Mouse (Mus musculus): Measurements from ENCODE around the gene Timm44. TPM values are rescaled to one million over a fixed set of nuclear protein-coding genes. Genes with fewer than 3 reads are reported as not detected.
A peak's percentile ranks its signal among the peaks of the same experiment; 100 is the strongest.

Gene Timm44
- polyA plus RNA-seq, 1 experiment from 2014 or later, result 74.6 TPM

DNA sequence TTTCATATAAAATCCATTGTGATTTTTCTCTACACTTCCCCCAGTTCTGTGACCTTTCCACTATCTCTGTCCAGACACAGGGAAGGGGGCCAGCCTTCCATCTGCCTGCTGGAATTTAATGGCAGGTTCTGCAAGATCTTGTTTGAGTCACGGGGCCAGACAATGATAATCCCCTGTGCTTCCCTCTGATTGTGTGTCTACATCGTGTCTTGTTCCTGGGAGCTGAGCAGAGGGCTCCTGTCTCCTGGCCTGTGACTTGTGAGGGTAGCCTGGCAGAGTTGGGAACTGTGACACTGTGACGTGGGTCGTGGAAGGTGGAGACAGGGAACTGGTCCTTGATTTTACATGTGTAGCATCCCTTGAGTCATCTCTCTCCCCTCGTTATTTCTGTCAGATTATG, 45.9 kb downstream of the Timm44 start:
- H3K4me3 ChIP-seq (ENCODE audit: low read length), result no peak overlapping the region
- no peaks in the 10 kb centered on the region for H3K9me3 ChIP-seq (ENCODE audit: control insufficient read depth, low read length)
- no peak overlapping the region for H3K9ac ChIP-seq (ENCODE audit: low read depth, low read length)
- H3K27ac ChIP-seq (ENCODE audit: low read length), result no peak overlapping the region
- H3K27me3 ChIP-seq (replicated peaks; ENCODE audit: control insufficient read depth, insufficient read depth, low read length), result no peaks in the 10 kb centered on the region
- peaks cover 16% of the 10 kb centered on the region; the same call in 1 of the 2 replicates for H3K4me1 ChIP-seq (ENCODE audit: control insufficient read depth, insufficient read depth, low read length)
- WGBS, result 73% methylated on average over 5 of the region's 5 CpGs
- H3K36me3 ChIP-seq (ENCODE audit: control insufficient read depth, insufficient read depth, low read length), result no peaks in the 10 kb centered on the region
- no peak for ATAC-seq
- H3K4me2 ChIP-seq (ENCODE audit: low read depth, low read length), result no peak overlapping the region

DNA sequence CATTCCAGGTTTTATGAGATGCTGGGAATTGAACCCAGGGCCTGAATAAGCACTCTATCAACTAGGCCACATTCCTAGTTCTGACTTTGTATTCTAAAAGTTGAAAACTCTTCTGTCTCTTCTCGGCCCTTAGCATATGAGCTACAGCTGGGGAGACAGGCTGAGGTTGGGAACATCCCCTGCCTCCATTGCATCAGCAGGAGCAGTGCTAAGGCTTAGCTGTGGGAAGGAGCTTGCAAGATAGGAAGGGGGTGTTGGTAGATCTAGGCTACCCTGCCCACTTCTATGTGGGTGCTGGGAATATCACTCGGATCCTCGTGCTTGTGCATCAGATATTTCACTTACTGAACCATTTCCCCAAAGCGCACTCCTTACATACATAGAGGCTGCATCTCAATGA, 47.8 kb downstream of the Timm44 start:
- 90% methylated on average over 4 of the region's 4 CpGs for WGBS
- no peak overlapping the region for H3K27ac ChIP-seq (ENCODE audit: low read length)
- ATAC-seq, result no peak

DNA sequence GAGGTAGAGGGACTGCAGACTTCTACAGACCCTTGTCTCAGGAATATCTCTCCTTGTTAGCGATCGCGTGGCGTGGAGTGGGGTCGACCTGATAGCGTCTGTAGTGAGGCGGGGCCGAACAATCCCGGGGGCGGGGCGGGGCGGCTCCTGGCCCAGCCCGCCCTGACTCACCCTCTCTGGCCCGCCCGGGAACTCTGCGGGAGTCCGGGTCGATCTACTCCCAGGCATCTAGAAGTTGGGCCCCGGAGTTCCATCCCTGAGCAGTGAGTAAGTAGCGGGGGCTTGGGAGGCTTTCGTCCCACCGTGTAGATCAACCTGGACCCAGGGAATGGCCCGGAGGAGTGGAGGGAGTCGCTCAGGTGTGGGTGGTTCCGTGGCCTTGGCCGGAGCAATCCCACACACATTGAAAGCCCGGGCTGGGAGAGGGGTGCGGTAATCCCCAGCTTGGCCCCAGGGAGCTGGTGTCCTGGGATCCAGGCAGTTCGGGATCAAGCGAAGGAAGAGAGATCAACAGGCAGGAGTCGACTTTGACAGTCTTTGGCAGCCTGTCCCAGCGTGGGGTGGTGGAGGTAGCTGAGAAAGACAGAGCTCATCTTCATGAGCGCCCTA, 48.9 kb downstream of the Timm44 start, which contains the start of gene Lrrc8e:
Gene Lrrc8e (plus strand): TSS at position 89 of the 609 bp plus-strand sequence.
- 6% methylated on average over 33 of the region's 33 CpGs for WGBS
- peak; percentile 79 for ATAC-seq
- peak within 1 kb of the TSS; percentile 59 for H3K9ac ChIP-seq (ENCODE audit: low read depth, low read length)

More for the DNA sequence above, 47.8 kb downstream of the Timm44 start:
- no peak overlapping the region for H3K4me2 ChIP-seq (ENCODE audit: low read depth, low read length)
- H3K9ac ChIP-seq (ENCODE audit: low read depth, low read length), result no peak overlapping the region
- H3K4me1 ChIP-seq (ENCODE audit: control insufficient read depth, insufficient read depth, low read length), result peaks cover 16% of the 10 kb centered on the region; the same call in 1 of the 2 replicates
- H3K27me3 ChIP-seq (replicated peaks; ENCODE audit: control insufficient read depth, insufficient read depth, low read length), result no peaks in the 10 kb centered on the region
- H3K9me3 ChIP-seq (ENCODE audit: control insufficient read depth, low read length), result no peaks in the 10 kb centered on the region
- H3K4me3 ChIP-seq (ENCODE audit: low read length), result no peak overlapping the region
- H3K36me3 ChIP-seq (ENCODE audit: control insufficient read depth, insufficient read depth, low read length), result no peaks in the 10 kb centered on the region

DNA sequence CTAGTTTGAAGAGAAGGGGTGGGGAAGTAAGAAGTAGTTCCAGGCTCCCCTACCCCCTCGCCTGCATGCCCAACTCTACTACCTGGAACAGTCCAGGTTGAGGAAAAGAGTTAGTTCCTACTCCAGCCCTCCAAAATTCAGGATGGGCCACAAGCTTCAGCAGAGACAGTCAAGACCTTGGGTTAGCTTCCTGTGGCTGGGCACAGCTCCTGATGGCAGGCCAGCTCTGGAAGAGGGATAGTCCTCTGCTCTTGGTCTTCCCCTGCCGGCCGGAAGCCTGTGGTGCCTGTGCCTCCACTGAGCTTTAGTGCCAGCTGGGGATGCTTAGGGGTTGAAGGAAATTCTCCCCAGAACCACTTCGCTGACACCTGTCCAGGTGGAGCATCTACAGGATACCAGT, 49.4 kb downstream of the Timm44 start:
- no peaks in the 10 kb centered on the region for H3K27me3 ChIP-seq (replicated peaks; ENCODE audit: control insufficient read depth, insufficient read depth, low read length)
- 30% methylated on average over 4 of the region's 4 CpGs for WGBS
- peak overlapping the region; percentile 59; the same call in 1 of the 2 replicates for H3K9ac ChIP-seq (ENCODE audit: low read depth, low read length)
- no peaks in the 10 kb centered on the region for H3K36me3 ChIP-seq (ENCODE audit: control insufficient read depth, insufficient read depth, low read length)
- H3K27ac ChIP-seq (ENCODE audit: low read length), result no peak overlapping the region
- no peaks in the 10 kb centered on the region for H3K9me3 ChIP-seq (ENCODE audit: control insufficient read depth, low read length)
- peaks cover 16% of the 10 kb centered on the region; the same call in 1 of the 2 replicates for H3K4me1 ChIP-seq (ENCODE audit: control insufficient read depth, insufficient read depth, low read length)
- ATAC-seq, result peak; percentile 29
- peak overlapping the region; percentile 48 for H3K4me3 ChIP-seq (ENCODE audit: low read length)
- H3K4me2 ChIP-seq (ENCODE audit: low read depth, low read length), result peak overlapping the region; percentile 63

More for the DNA sequence above, 48.9 kb downstream of the Timm44 start, which contains the start of gene Lrrc8e:
- Histone ChIP-seq H3K27me3 (replicated peaks; ENCODE audit: control insufficient read depth, insufficient read depth, low read length) (no peaks in the 10 kb centered on the region), H3K9me3 (ENCODE audit: control insufficient read depth, low read length) (no peaks in the 10 kb centered on the region), H3K27ac (ENCODE audit: low read length) (no peak within 1 kb of the TSS), H3K4me1 (ENCODE audit: control insufficient read depth, insufficient read depth, low read length) (peaks cover 16% of the 10 kb centered on the region; the same call in 1 of the 2 replicates), H3K4me3 (ENCODE audit: low read length) (peak within 1 kb of the TSS; percentile 48), H3K36me3 (ENCODE audit: control insufficient read depth, insufficient read depth, low read length) (no peaks in the 10 kb centered on the region), H3K4me2 (ENCODE audit: low read depth, low read length) (peak within 1 kb of the TSS; percentile 63)

DNA sequence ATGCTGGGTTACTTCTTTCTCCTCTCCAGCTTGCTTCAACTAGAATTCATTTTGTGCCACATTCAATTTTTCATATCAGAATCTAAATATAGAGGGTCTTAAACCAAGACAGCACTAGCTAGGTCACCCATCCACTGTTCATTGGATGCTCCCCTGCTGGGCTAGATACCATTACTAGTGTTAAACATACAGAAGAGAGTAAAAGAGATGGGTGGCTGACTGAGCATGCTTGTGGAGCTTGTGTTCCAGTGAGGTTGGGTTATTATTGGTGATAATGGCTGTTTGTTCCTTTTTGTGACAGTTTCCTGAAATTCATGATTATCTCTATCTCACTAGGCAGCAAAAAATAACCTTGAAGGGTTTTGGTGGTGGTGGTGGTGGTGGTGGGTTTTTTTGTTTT, 53.7 kb downstream of the Timm44 start:
- Histone ChIP-seq H3K4me3 (ENCODE audit: low read length) (no peak overlapping the region), H3K4me2 (ENCODE audit: low read depth, low read length) (no peak overlapping the region), H3K9me3 (ENCODE audit: control insufficient read depth, low read length) (no peaks in the 10 kb centered on the region; the same call in 1 of the 2 replicates), H3K27ac (ENCODE audit: low read length) (no peak overlapping the region), H3K4me1 (ENCODE audit: control insufficient read depth, insufficient read depth, low read length) (peaks cover 10% of the 10 kb centered on the region; the same call in 1 of the 2 replicates), H3K36me3 (ENCODE audit: control insufficient read depth, insufficient read depth, low read length) (no peaks in the 10 kb centered on the region), H3K27me3 (replicated peaks; ENCODE audit: control insufficient read depth, insufficient read depth, low read length) (0 out of 2 replicates have a peak, but pooled peaks cover 6% of the 10 kb centered on the region), H3K9ac (ENCODE audit: low read depth, low read length) (no peak overlapping the region)
- no peak for ATAC-seq

DNA sequence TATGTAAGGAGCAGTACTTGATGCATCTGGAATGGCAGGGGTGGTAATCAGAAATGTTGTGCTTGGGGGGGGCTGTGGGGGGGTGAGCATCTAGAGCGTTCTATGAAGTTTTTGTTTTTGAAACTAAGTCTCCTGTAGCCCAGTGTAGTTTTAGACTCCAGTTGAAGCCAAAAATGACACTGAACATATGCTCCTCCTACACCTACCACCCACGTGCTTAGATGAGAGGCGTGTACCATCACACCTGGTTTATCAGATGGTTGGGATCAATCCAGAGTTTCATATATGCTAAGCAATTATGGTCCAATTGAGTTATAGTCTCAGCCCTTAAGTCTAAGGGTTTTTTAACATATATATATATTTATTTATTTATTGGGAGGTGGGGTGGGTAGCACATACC, 56.1 kb downstream of the Timm44 start:
- H3K4me2 ChIP-seq (ENCODE audit: low read depth, low read length), result no peak overlapping the region
- H3K27ac ChIP-seq (ENCODE audit: low read length), result no peak overlapping the region
- peaks cover 11% of the 10 kb centered on the region; the same call in 1 of the 2 replicates for H3K27me3 ChIP-seq (replicated peaks; ENCODE audit: control insufficient read depth, insufficient read depth, low read length)
- H3K4me3 ChIP-seq (ENCODE audit: low read length), result no peak overlapping the region
- H3K9ac ChIP-seq (ENCODE audit: low read depth, low read length), result no peak overlapping the region
- no peaks in the 10 kb centered on the region; the same call in 1 of the 2 replicates for H3K9me3 ChIP-seq (ENCODE audit: control insufficient read depth, low read length)
- WGBS, result 88% methylated on average over 3 of the region's 3 CpGs
- H3K4me1 ChIP-seq (ENCODE audit: control insufficient read depth, insufficient read depth, low read length), result peaks cover 19% of the 10 kb centered on the region
- ATAC-seq, result no peak
- no peaks in the 10 kb centered on the region for H3K36me3 ChIP-seq (ENCODE audit: control insufficient read depth, insufficient read depth, low read length)

DNA sequence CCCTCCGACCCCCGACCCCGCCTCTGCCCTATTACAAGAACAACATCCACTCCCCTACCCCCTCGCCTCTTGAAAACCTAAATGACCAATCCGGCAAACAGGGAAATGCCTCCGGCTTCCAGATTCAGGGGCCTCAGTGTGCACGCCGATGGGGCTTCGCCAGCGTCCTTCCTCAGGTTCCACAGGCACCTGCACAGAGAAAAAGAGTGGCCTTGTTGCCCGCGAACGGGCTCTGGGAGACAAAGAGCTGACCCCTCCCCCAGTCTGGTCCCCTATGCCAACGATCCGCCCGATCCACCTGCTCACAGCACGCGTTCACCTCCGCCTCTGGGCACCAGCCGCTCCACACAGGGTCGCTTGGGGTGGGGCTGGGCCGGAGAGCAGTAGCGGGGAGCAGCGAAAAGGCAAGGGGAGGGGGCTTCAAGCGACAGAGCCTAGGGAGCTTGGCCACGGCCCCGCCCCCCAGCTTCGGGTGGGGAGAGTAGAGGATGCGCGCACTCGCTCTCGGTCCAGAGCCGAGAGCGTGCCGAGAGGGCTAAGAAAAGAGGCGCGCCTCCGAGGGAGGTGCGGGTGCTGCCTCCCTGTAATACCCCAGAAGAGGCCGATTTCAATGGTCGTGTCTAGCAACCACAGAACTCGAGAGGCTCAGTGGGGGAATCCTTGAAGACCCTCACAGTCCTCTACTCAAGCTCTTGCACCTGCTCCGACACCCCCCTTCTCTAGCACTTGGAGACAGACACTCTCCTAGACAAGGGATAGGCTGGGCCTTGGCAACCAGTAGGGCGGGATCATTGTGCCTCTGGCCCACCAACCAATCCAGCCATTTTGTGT, 58.7 kb downstream of the Timm44 start, which contains the start of gene Prr36:
Gene Prr36 (minus strand): TSS at position 669 of the 831 bp plus-strand sequence.
- under 1% methylated on average over 44 of the region's 44 CpGs for WGBS
- peak within 1 kb of the TSS; percentile 96 for H3K4me2 ChIP-seq (ENCODE audit: low read depth, low read length)
- H3K9ac ChIP-seq (ENCODE audit: low read depth, low read length), result peak within 1 kb of the TSS; percentile 71
- H3K27ac ChIP-seq (ENCODE audit: low read length), result no peak within 1 kb of the TSS
- peaks cover 36% of the 10 kb centered on the region for H3K4me1 ChIP-seq (ENCODE audit: control insufficient read depth, insufficient read depth, low read length)
- H3K27me3 ChIP-seq (replicated peaks; ENCODE audit: control insufficient read depth, insufficient read depth, low read length), result peaks cover 11% of the 10 kb centered on the region; the same call in 1 of the 2 replicates
- H3K4me3 ChIP-seq (ENCODE audit: low read length), result peak within 1 kb of the TSS; percentile 57
- H3K9me3 ChIP-seq (ENCODE audit: control insufficient read depth, low read length), result no peaks in the 10 kb centered on the region; the same call in 1 of the 2 replicates
- no peak; the same call in 1 of the 2 replicates for ATAC-seq
- no peaks in the 10 kb centered on the region for H3K36me3 ChIP-seq (ENCODE audit: control insufficient read depth, insufficient read depth, low read length)

DNA sequence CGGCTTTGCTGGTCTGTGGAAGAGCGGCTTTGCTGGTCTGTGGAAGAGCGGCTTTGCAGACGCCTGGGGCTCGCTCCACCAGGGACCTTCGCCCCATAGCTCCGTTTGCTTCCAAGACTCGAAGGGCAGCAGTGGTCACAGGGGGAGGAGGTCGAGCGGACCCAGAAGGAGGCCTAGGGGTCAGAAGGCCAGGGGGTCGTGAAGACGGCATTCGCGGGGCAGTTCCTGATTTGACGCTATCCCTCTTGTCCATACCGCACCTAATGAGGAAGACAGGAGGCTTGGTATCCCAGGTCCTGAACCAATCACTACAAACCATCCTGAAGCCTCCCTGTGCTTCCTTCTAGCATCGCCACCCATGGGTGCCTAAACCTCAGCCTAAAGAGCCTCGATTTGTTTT, 59.4 kb downstream of the Timm44 start:
- ATAC-seq, result no peak
- peaks cover 11% of the 10 kb centered on the region; the same call in 1 of the 2 replicates for H3K27me3 ChIP-seq (replicated peaks; ENCODE audit: control insufficient read depth, insufficient read depth, low read length)
- H3K9me3 ChIP-seq (ENCODE audit: control insufficient read depth, low read length), result no peaks in the 10 kb centered on the region; the same call in 1 of the 2 replicates
- H3K27ac ChIP-seq (ENCODE audit: low read length), result no peak overlapping the region
- H3K36me3 ChIP-seq (ENCODE audit: control insufficient read depth, insufficient read depth, low read length), result no peaks in the 10 kb centered on the region
- H3K9ac ChIP-seq (ENCODE audit: low read depth, low read length), result peak overlapping the region; percentile 71
- peak overlapping the region; percentile 57 for H3K4me3 ChIP-seq (ENCODE audit: low read length)
- WGBS, result 9% methylated on average over 18 of the region's 18 CpGs
- peak overlapping the region; percentile 96 for H3K4me2 ChIP-seq (ENCODE audit: low read depth, low read length)
- H3K4me1 ChIP-seq (ENCODE audit: control insufficient read depth, insufficient read depth, low read length), result peaks cover 36% of the 10 kb centered on the region

All from intestine, embryonic 16.5 days (tissue).